Mouse (Mus musculus) lung, adult 2 months (tissue): Measurements from ENCODE around the gene Folr2.

Experiments used
- CTCF ChIP-seq: fragments of 200-500 bp; IDR thresholded peaks from 2 replicates; pipeline ENCODE4 v1.5.1; 2011; ENCODE audit warnings: mild to moderate bottlenecking, low read length, control low read depth; ENCODE audit not compliant: insufficient read depth
- POLR2A ChIP-seq: fragments of 200-500 bp; IDR thresholded peaks from 2 replicates; pipeline ENCODE4 v1.6.1; 2011; ENCODE audit warnings: low read depth, mild to moderate bottlenecking, control low read depth, low read length, borderline replicate concordance; ENCODE audit errors: extremely low read depth

- TF ChIP-seq CTCF (no peak), POLR2A (no peak)
These were observed 24.6 kb downstream of the Folr2 start for GRCm38 (mm10) chr7:101832372-101832771.
